Mouse (Mus musculus): ENCODE results near the gene Fam198b. TPM values are rescaled to one million over a fixed set of nuclear protein-coding genes. Genes with fewer than 3 reads are reported as not detected.

The Fam198b gene
- 0.12 TPM for polyA plus RNA-seq (2017; shearing (Covaris generic))

DNA sequence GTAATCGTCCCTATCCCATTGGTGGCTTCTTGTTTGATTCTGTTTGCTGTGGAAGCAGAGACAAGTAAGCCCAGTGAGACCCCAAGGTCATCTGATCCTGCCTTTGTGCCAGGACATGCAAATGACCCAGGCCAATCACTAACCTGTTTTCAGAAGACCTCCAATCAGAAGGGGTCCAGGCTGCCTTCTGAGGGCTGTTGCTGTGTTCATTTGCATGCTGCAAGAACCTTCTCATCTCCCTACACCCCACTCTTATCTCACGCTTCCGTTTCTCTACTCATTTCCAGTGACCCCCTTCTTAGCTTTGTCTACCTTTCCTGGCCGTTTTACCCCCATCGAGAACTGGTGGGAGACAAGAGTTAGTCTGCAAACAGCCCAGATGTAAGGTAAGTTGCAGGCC is at the start of gene Fam198b:
Fam198b (plus strand) TSS at position 229 of the 400 bp plus-strand sequence.

DNA sequence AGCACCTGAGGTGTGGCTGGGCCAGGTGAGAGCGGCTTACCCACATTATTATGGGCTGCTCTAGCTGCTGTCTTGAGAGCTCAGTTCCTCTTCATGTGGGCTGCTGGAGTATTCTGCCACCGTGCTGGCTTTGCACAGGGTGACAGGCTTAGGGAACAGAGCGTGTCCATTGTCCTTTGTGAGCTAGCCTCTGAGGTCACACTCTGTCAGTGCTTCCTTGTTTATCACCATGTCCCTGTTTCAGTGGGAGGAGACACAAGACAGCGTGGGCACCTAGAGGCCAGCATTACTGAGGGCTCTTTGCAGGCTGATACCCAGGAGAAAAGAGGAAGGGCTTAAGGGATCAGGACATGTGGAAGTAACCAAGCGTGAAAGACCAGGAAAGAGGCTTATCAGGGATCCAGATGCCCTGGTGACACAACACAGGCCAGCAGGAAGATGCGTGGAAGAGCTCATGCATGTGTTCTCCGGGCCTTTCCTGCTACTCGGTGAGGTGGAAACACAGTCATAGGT is 31.6 kb upstream of the Fam198b start, which contains the start of gene Tmem144:
Tmem144 (minus strand) TSS at position 120 of the 513 bp plus-strand sequence.

Other genes starting within 250 kb of the Fam198b start
- gene Rxfp1, start 146.7 kb upstream of the Fam198b start, polyA plus RNA-seq (2017; shearing (Covaris generic)): not detected
- gene Tmem144, start 31.8 kb upstream of the Fam198b start, polyA plus RNA-seq (2017; shearing (Covaris generic)): 0.17 TPM